Mouse (Mus musculus) kidney, adult 2 months (tissue): ENCODE data around the gene Gm17655.

Experiments
- CTCF ChIP-seq: fragments of 200-500 bp; conservative IDR thresholded peaks from 2 replicates; pipeline ENCODE4 v1.5.1; 2011; ENCODE audit warnings: low read depth, mild to moderate bottlenecking, control low read depth, low read length, moderate library complexity, mixed read lengths; ENCODE audit not compliant: insufficient read depth, insufficient read length
- POLR2A ChIP-seq: fragments of 200-500 bp; IDR thresholded peaks from one replicate; pipeline ENCODE4 v1.6.1; 2011; ENCODE audit warnings: low read depth, low read length, control low read depth

GRCm38 (mm10) chr5:110099656-110100580 lies 27.6 kb upstream of the Gm17655 start, which contains the start of gene Plcxd1:
- TF ChIP-seq POLR2A (no peak), CTCF (no peak)
